Mouse (Mus musculus) cortical plate, adult 2 months (tissue): ENCODE data around the gene Cmtm2b. TPM values are rescaled to one million over a fixed set of nuclear protein-coding genes. Genes with fewer than 3 reads are reported as not detected.

Experiments
- H3K27ac ChIP-seq: fragments of 200-500 bp; 2 replicates; pipeline ENCODE4 v1.5.1; 2012; ENCODE audit warnings: low read length, control low read depth, inconsistent platforms; ENCODE audit not compliant: insufficient read depth
- H3K4me1 ChIP-seq: fragments of 200-500 bp; 2 replicates; pipeline ENCODE4 v1.6.1; 2011; ENCODE audit warnings: low read length; ENCODE audit not compliant: control insufficient read depth, insufficient read depth
- H3K4me3 ChIP-seq: fragments of 200-500 bp; 2 replicates; pipeline ENCODE4 v1.5.1; 2011; ENCODE audit warnings: mild to moderate bottlenecking, low read length, control low read depth; ENCODE audit not compliant: insufficient read depth
- CTCF ChIP-seq: fragments of 200-500 bp; IDR thresholded peaks from 2 replicates; pipeline ENCODE4 v1.5.1; 2011; ENCODE audit warnings: mild to moderate bottlenecking, control low read depth, low read length; ENCODE audit not compliant: insufficient read depth; ENCODE audit errors: extremely low read depth
- POLR2A ChIP-seq: fragments of 200-500 bp; IDR thresholded peaks from 2 replicates; pipeline ENCODE4 v1.6.1; 2011; ENCODE audit warnings: mild to moderate bottlenecking, low read length, control low read depth; ENCODE audit not compliant: insufficient read depth; ENCODE audit errors: extremely low read depth
- polyA plus RNA-seq: library from polyadenylated mRNA; depleted of rRNA; stranded (reverse); fragments of >200 nt; gene quantifications from 2 replicates; pipeline ENCODE4 v1.2.3, GENCODE M21; 2012; rRNA removed

The Cmtm2b gene
- polyA plus RNA-seq, 1 experiment: not detected

DNA sequence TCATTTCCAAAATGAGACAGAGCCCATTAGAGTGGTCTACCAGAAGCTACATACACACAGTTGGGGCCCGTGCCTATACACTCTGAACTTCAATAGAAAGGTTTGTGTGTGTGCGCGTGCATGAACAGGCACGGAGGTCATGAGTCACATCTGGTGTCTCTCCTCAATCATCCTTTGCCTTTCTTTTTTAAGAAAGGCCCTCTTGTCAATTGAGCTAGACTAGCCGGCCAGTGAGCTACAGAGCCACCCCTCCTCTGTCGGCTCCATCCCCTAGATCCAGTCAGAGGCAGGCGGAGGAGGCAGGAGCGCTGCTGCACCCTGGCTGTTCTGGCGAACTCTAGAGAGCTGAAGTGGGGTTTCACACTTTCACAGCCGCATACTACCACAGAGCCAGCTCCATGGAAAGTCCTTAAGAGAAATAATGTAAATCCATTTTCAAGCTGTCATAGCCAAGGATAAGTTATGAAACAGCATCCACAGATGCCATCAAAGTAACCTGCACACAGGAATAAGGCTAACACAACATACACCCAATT is 57.3 kb downstream of the Cmtm2b start:
- H3K27ac ChIP-seq: no peak overlapping the region
- no peak overlapping the region for H3K4me3 ChIP-seq
- no peak for TF ChIP-seq CTCF
- TF ChIP-seq POLR2A: no peak
- peaks cover 12% of the 10 kb centered on the region for H3K4me1 ChIP-seq

DNA sequence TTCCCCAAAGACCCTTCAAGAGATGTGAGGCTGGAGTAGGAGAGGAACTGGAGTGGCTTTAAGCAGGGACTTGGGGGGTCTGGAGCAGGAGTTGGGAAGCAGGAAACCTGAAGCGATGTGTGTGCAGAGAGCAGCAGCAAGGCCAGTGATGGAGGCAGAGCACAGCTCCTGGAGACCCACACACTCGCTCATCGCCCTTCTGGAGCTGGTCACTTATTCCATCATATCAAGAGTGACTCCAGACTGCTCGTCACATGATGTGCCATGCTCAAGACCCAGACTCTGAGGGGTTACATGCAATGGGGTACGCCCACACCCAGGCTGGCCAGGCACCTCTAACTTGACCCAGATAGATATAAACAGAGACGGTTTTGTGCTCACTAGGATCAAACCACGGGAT is 58.2 kb downstream of the Cmtm2b start:
- TF ChIP-seq CTCF: no peak
- TF ChIP-seq POLR2A: no peak
- H3K27ac ChIP-seq: no peak overlapping the region
- peaks cover 8% of the 10 kb centered on the region for H3K4me1 ChIP-seq

More for the DNA sequence above, 58.2 kb downstream of the Cmtm2b start:
- H3K4me3 ChIP-seq: no peak overlapping the region

Other genes with a start within 250 kb of the Cmtm2b start
- gene Cdh5, start 220.6 kb upstream of the Cmtm2b start, polyA plus RNA-seq: 11.7 and 11.8 TPM in 2 replicates
- 24.7 and 25.0 TPM in 2 replicates for gene Bean1, start 151.8 kb upstream of the Cmtm2b start, polyA plus RNA-seq
- 46.7 and 48.6 TPM in 2 replicates for gene Tk2, start 73.7 kb upstream of the Cmtm2b start, polyA plus RNA-seq
- 11.4 and 12.4 TPM in 2 replicates for gene Cklf, start 71.4 kb upstream of the Cmtm2b start, polyA plus RNA-seq
- gene Cmtm2a, start 29.0 kb upstream of the Cmtm2b start, polyA plus RNA-seq: not detected in 2 replicates
- gene Gm45711, start 12.1 kb upstream of the Cmtm2b start, polyA plus RNA-seq: not detected in 2 replicates
- gene Cmtm1, start 12.1 kb upstream of the Cmtm2b start, polyA plus RNA-seq: not detected in 2 replicates
- gene Gm11020, start 663 bp upstream of the Cmtm2b start, polyA plus RNA-seq: not detected in 2 replicates
- 19.8 and 20.4 TPM in 2 replicates for gene Cmtm3, start 17.2 kb downstream of the Cmtm2b start, polyA plus RNA-seq
- 45.7 and 46.2 TPM in 2 replicates for gene Cmtm4, start 73.6 kb downstream of the Cmtm2b start, polyA plus RNA-seq
- gene Dync1li2, start 120.8 kb downstream of the Cmtm2b start, polyA plus RNA-seq: 161 and 170 TPM in 2 replicates
- 0.69 and 1.2 TPM in 2 replicates for gene Terb1, start 187.7 kb downstream of the Cmtm2b start, polyA plus RNA-seq
- 75.4 and 76.2 TPM in 2 replicates for gene Nae1, start 212.4 kb downstream of the Cmtm2b start, polyA plus RNA-seq
- gene Car7, start 212.5 kb downstream of the Cmtm2b start, polyA plus RNA-seq: 48.6 and 59.8 TPM in 2 replicates